Mouse (Mus musculus) macrophage (primary cell): ENCODE results near the gene Xbp1. TPM values are rescaled to one million over a fixed set of nuclear protein-coding genes. Genes with fewer than 3 reads are reported as not detected.
A peak's percentile ranks its signal among the peaks of the same experiment; 100 is the strongest.
"Not testable (repeated sequence)": the region's sequence is repeated elsewhere in the genome, so short reads cannot be mapped to it uniquely, and the experiment has no call there.

Source experiments
- H3K27ac ChIP-seq: fragments of 350-480 bp; formaldehyde crosslinking; 2 replicates; pipeline ENCODE4 v1.9.0; 2021
- H3K36me3 ChIP-seq: fragments of 350-480 bp; formaldehyde crosslinking; 2 replicates; pipeline ENCODE4 v1.9.0; 2021; ENCODE audit errors: inconsistent target
- H3K4me3 ChIP-seq: fragments of 350-480 bp; formaldehyde crosslinking; 2 replicates; pipeline ENCODE4 v1.9.0; 2021; ENCODE audit errors: inconsistent target
- H3K79me2 ChIP-seq: fragments of 350-480 bp; formaldehyde crosslinking; 2 replicates; pipeline ENCODE4 v1.9.0; 2021; ENCODE audit errors: inconsistent target
- WGBS: methylation state at CpG from one replicate; pipeline ENCODE4 v1.1.7; 2026; ENCODE audit warnings: inconsistent platforms; ENCODE audit not compliant: missing documents; 5-methylcytosine and 5-hydroxymethylcytosine counted together
- polyA plus RNA-seq: library from polyadenylated mRNA; stranded (reverse); fragments of 250-400 nt; gene quantifications from 3 replicates; pipeline ENCODE4 v1.2.4, GENCODE M21; 2018; ENCODE audit warnings: inconsistent platforms

The Xbp1 gene
- polyA plus RNA-seq, 1 experiment from 2014 or later = 86.5 TPM

- Histone ChIP-seq H3K27ac (peak overlapping the region; percentile 0; the same call in 1 of the 2 replicates), H3K4me3 (no peak overlapping the region), H3K79me2 (peaks cover 3% of the 10 kb centered on the region; the same call in 1 of the 2 replicates), H3K36me3 (peaks cover 64% of the 10 kb centered on the region)
- WGBS = 47% methylated on average over 5 of the region's 5 CpGs
Observed at GRCm38 (mm10) chr11:5530172-5530571, 9.7 kb downstream of the Xbp1 start.

DNA sequence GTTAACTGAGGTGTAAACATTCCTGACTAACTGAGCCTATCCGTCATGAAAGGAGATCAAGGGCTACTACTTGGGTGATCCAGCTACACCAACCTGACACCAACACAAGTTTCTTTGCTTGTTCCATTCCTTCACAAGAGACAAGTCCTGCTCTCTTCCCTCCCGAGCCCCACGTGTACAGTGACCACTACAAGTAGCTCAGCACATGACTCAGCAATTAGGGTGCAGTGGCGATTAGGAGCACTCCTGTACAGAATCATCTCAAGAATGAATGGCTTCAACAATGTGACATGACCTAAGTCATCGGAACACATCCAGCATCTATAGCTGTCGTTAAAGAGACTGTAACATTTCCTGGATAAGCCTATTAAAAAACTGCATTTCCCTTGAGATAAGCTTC, 10.3 kb downstream of the Xbp1 start:
- no peaks in the 10 kb centered on the region for H3K79me2 ChIP-seq
- no peak overlapping the region for H3K4me3 ChIP-seq
- H3K36me3 ChIP-seq = peaks cover 60% of the 10 kb centered on the region
- H3K27ac ChIP-seq = 0 out of 2 replicates have a peak overlapping the region, but pooled peaks have one; percentile 0
- 75% methylated on average over 6 of the region's 6 CpGs for WGBS

DNA sequence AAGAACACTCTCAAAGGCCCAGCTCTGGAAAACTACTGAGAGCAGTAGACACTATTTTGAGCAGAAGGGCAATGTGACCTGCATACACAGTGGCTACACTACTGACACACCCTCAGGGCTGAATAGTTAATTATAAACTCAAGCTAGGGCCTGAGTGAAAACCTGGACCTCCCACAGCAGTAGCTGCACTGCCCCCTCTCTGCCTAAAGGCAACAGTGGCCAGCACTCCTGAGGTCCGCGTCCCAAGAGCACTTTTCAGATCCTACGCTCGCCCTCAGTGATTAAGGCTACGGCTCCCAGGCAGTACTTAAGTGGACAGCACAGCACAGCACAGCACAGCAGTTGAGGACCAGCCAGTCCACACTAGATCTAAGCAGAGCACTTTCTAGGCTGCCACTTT, 12.6 kb downstream of the Xbp1 start:
- H3K4me3 ChIP-seq = no peak overlapping the region
- peaks cover 19% of the 10 kb centered on the region; the same call in 1 of the 2 replicates for H3K79me2 ChIP-seq
- H3K27ac ChIP-seq = no peak overlapping the region
- H3K36me3 ChIP-seq = peaks cover 47% of the 10 kb centered on the region; the same call in 1 of the 2 replicates
- 98% methylated on average over 5 of the region's 5 CpGs for WGBS

- Histone ChIP-seq H3K36me3 (peaks cover 33% of the 10 kb centered on the region), H3K79me2 (peaks cover 53% of the 10 kb centered on the region)
- H3K27ac ChIP-seq, H3K4me3 ChIP-seq: not testable (repeated sequence)
- WGBS = no CpG with 5 or more reads among the region's 4 CpGs
Observed at GRCm38 (mm10) chr11:5537454-5537853, 17.0 kb downstream of the Xbp1 start.

- Histone ChIP-seq H3K4me3 (no peak overlapping the region), H3K27ac (no peak overlapping the region), H3K36me3 (peaks cover 10% of the 10 kb centered on the region; the same call in 1 of the 2 replicates), H3K79me2 (peaks cover 53% of the 10 kb centered on the region)
- 65% methylated on average over 4 of the region's 4 CpGs for WGBS
Observed at GRCm38 (mm10) chr11:5540331-5540730, 19.9 kb downstream of the Xbp1 start.

GRCm38 (mm10) chr11:5541230-5541798, 20.9 kb downstream of the Xbp1 start:
- 2% methylated on average over 28 of the region's 28 CpGs for WGBS
- peaks cover 50% of the 10 kb centered on the region for H3K79me2 ChIP-seq
- H3K27ac ChIP-seq = no peak overlapping the region
- peak overlapping the region; percentile 65 for H3K4me3 ChIP-seq
- peaks cover 10% of the 10 kb centered on the region; the same call in 1 of the 2 replicates for H3K36me3 ChIP-seq

DNA sequence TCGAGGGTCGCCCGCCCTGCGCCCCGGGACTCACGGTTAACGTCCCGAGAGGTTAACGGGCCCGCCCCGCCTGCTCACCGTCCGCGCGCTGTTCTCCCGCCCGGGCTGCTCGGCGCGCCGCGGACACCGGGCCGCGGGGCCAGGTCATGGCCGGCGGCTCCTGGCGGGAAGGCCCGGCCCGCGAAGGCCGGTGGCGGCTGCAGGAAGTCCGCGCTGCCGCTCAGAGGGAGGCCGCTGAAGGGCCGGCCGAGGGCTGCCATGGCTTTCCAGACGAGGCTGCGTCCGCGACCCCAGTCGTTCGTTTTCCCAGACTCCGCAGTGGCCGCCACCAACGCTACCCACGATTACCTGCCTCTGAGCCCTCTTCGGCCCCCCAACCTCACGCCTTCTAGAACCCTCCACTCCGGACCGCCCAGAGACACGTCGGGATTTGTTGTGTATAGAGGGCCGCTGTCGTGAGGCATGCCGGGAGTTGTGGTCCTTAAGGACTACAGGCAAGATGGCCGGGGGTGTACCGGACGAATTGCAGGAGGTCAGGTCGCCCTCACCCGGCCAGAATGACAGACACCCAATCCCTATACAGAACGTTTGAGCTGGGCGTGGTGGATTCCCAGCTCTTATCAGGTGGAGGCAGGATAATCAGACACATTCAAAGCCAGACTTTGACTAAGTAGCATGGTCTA, 21.5 kb downstream of the Xbp1 start, which contains the start of gene Ccdc117:
Gene Ccdc117 (minus strand): TSS at position 389 of the 683 bp plus-strand sequence.
- Histone ChIP-seq H3K4me3 (peak within 1 kb of the TSS; percentile 65), H3K79me2 (peaks cover 44% of the 10 kb centered on the region), H3K36me3 (peaks cover 10% of the 10 kb centered on the region; the same call in 1 of the 2 replicates), H3K27ac (peak within 1 kb of the TSS; percentile 48)
- under 1% methylated on average over 56 of the region's 65 CpGs for WGBS

GRCm38 (mm10) chr11:5542482-5543185, 22.2 kb downstream of the Xbp1 start:
- peak overlapping the region; percentile 48 for H3K27ac ChIP-seq
- peak overlapping the region; percentile 38; the same call in 1 of the 2 replicates for H3K4me3 ChIP-seq

GRCm38 (mm10) chr11:5543281-5543680, 22.8 kb downstream of the Xbp1 start:
- peaks cover 33% of the 10 kb centered on the region for H3K79me2 ChIP-seq
- peaks cover 8% of the 10 kb centered on the region; the same call in 1 of the 2 replicates for H3K36me3 ChIP-seq
- no peak overlapping the region for H3K4me3 ChIP-seq
- no peak overlapping the region for H3K27ac ChIP-seq
- 91% methylated on average over 1 of the region's 1 CpGs for WGBS

More at GRCm38 (mm10) chr11:5542482-5543185, 22.2 kb downstream of the Xbp1 start:
- Histone ChIP-seq H3K79me2 (peaks cover 39% of the 10 kb centered on the region), H3K36me3 (peaks cover 10% of the 10 kb centered on the region; the same call in 1 of the 2 replicates)
- 33% methylated on average over 5 of the region's 5 CpGs for WGBS

DNA sequence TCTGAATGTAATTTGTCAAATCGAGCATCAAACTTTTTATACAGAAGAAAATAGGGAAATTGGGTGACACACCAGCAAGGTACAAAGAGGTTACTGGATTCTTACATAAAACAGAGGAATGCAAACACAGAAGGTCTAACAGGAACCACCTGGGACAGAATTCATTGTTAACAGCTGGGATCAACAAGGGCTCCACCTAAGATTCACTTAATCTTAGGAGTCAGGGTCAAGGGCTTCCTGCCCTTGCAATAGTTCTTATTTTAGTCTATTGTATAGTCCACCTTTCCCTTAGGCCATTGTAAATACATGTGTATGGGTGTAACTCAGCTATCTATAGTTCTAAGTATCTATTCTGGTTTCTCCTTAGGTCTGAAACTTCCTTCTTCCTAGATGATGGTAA, 24.2 kb downstream of the Xbp1 start:
- not testable (repeated sequence) for H3K27ac ChIP-seq, H3K36me3 ChIP-seq, H3K4me3 ChIP-seq
- peaks cover 19% of the 10 kb centered on the region for H3K79me2 ChIP-seq
- 80% methylated on average over 1 of the region's 1 CpGs for whole genome bisulfite sequencing

GRCm38 (mm10) chr11:5545457-5545856, 25.0 kb downstream of the Xbp1 start:
- H3K27ac ChIP-seq = peak overlapping the region; percentile 68
- H3K4me3 ChIP-seq = no peak overlapping the region
- peaks cover 11% of the 10 kb centered on the region for H3K79me2 ChIP-seq
- WGBS = 59% methylated on average over 4 of the region's 4 CpGs
- no peaks in the 10 kb centered on the region for H3K36me3 ChIP-seq

GRCm38 (mm10) chr11:5546693-5547092, 26.2 kb downstream of the Xbp1 start:
- H3K36me3 ChIP-seq = no peaks in the 10 kb centered on the region
- 89% methylated on average over 3 of the region's 3 CpGs for WGBS
- H3K79me2 ChIP-seq = no peaks in the 10 kb centered on the region
- no peak overlapping the region for H3K4me3 ChIP-seq
- H3K27ac ChIP-seq = no peak overlapping the region

- 85% methylated on average over 5 of the region's 5 CpGs for WGBS
Observed at GRCm38 (mm10) chr11:5551430-5551829, 31.0 kb downstream of the Xbp1 start.

DNA sequence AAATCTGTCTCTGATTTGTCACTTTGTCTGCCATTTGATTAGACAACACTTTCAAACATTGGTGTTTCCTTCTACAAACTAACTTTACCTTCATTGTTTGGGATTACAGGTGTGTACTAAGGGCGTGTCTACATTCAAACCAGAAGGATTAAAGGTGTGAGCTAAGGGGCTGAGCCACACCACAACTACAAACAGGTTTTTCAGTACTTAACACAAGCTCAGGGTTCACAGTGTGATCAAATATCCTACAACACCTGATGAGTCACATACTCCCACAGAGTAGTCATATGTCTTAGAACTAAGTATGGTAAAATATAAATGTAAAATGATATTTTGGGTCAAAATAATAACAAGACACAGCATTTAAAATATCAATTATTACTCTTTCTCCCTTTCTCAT, 31.5 kb downstream of the Xbp1 start:
- 100% methylated on average over 1 of the region's 1 CpGs for WGBS
- H3K4me3 ChIP-seq = no peak overlapping the region

More at GRCm38 (mm10) chr11:5551430-5551829, 31.0 kb downstream of the Xbp1 start:
- no peak overlapping the region for H3K4me3 ChIP-seq
- H3K79me2 ChIP-seq = no peaks in the 10 kb centered on the region
- no peaks in the 10 kb centered on the region for H3K36me3 ChIP-seq
- H3K27ac ChIP-seq = no peak overlapping the region

More for the DNA sequence above, 31.5 kb downstream of the Xbp1 start:
- Histone ChIP-seq H3K27ac (no peak overlapping the region), H3K79me2 (no peaks in the 10 kb centered on the region), H3K36me3 (no peaks in the 10 kb centered on the region)
